Mouse (Mus musculus) C2C12 (cell line): ENCODE measurements around the gene Dnajc6. TPM values are rescaled to one million over a fixed set of nuclear protein-coding genes. Genes with fewer than 3 reads are reported as not detected.

ENCODE experiments used
- H3K27me3 ChIP-seq: one replicate; pipeline ENCODE4 v1.6.1; 2011; ENCODE audit not compliant: control insufficient read depth, insufficient read depth, insufficient read length
- H3K36me3 ChIP-seq: one replicate; pipeline ENCODE4 v1.6.1; 2011; ENCODE audit not compliant: control insufficient read depth, insufficient read depth
- H3K4me3 ChIP-seq: one replicate; pipeline ENCODE4 v1.5.1; 2011; ENCODE audit warnings: mild to moderate bottlenecking, control low read depth; ENCODE audit not compliant: poor library complexity, insufficient read depth, severe bottlenecking
- H3K79me2 ChIP-seq: one replicate; pipeline ENCODE4 v1.6.1; 2011; ENCODE audit not compliant: control insufficient read depth, insufficient read depth
- H3K79me3 ChIP-seq: one replicate; pipeline ENCODE4 v1.6.1; 2011; ENCODE audit warnings: low read depth, control low read depth
- H3ac ChIP-seq: one replicate; pipeline ENCODE3; 2011; ENCODE audit warnings: low read depth; ENCODE audit not compliant: control insufficient read depth, insufficient read length
- CEBPB ChIP-seq: IDR thresholded peaks from one replicate; pipeline ENCODE4 v1.6.1; 2011; ENCODE audit warnings: low read depth, mild to moderate bottlenecking, control low read depth, moderate library complexity
- CTCF ChIP-seq: IDR thresholded peaks from one replicate; pipeline ENCODE4 v1.5.1; 2011; ENCODE audit not compliant: control insufficient read depth, insufficient read depth, insufficient read length
- FOSL1 ChIP-seq: IDR thresholded peaks from one replicate; pipeline ENCODE4 v1.8.0; 2011; ENCODE audit warnings: mild to moderate bottlenecking, low read length; ENCODE audit not compliant: poor library complexity, insufficient read depth, severe bottlenecking
- MAX ChIP-seq: IDR thresholded peaks from one replicate; pipeline ENCODE4 v1.6.1; 2011; ENCODE audit warnings: mild to moderate bottlenecking, control low read depth
- MYOD1 ChIP-seq: IDR thresholded peaks from one replicate; pipeline ENCODE4 v1.6.1; 2011; ENCODE audit warnings: low read depth; ENCODE audit not compliant: control insufficient read depth, insufficient read length
- MYOG ChIP-seq: IDR thresholded peaks from one replicate; pipeline ENCODE4 v1.6.1; 2011; ENCODE audit not compliant: control insufficient read depth, insufficient read length; ENCODE audit errors: extremely low read depth
- USF1 ChIP-seq: IDR thresholded peaks from one replicate; pipeline ENCODE4 v1.6.1; 2011; ENCODE audit warnings: low read depth, mild to moderate bottlenecking, control low read depth, moderate library complexity
- polyA plus RNA-seq: library from polyadenylated mRNA; unstranded; fragments of >200 nt; fragmentation: generic; extraction: Trizol; gene quantifications from one replicate; pipeline ENCODE4 v1.2.1, GENCODE M21; 2012; ENCODE audit warnings: missing spikeins

The Dnajc6 gene
- polyA plus RNA-seq, 1 experiment: not detected

- Histone ChIP-seq H3K4me3 (no peak overlapping the region), H3K79me2 (no peaks in the 10 kb centered on the region), H3ac (no peak overlapping the region), H3K27me3 (no peaks in the 10 kb centered on the region), H3K79me3 (no peaks in the 10 kb centered on the region), H3K36me3 (no peaks in the 10 kb centered on the region)
- no peak for TF ChIP-seq USF1
- no peak for TF ChIP-seq MYOG
- no peak for TF ChIP-seq CTCF
- no peak for TF ChIP-seq MYOD1
- TF ChIP-seq MAX: no peak
- TF ChIP-seq FOSL1: no peak
- TF ChIP-seq CEBPB: no peak
These were observed 82.3 kb downstream of the Dnajc6 start for GRCm38 (mm10) chr4:101578720-101579119.

GRCm38 (mm10) chr4:101579517-101579916, 83.1 kb downstream of the Dnajc6 start:
- H3K27me3 ChIP-seq: no peaks in the 10 kb centered on the region
- H3K79me3 ChIP-seq: no peaks in the 10 kb centered on the region
- no peaks in the 10 kb centered on the region for H3K79me2 ChIP-seq
- no peaks in the 10 kb centered on the region for H3K36me3 ChIP-seq
- H3ac ChIP-seq: no peak overlapping the region
- TF ChIP-seq CEBPB (no peak), USF1 (no peak), MAX (no peak), CTCF (no peak), MYOD1 (no peak), MYOG (no peak), FOSL1 (no peak)
- H3K4me3 ChIP-seq: no peak overlapping the region

- no peaks in the 10 kb centered on the region for H3K79me3 ChIP-seq
- TF ChIP-seq CTCF: no peak
- no peak for TF ChIP-seq CEBPB
- no peak for TF ChIP-seq MAX
- no peak for TF ChIP-seq MYOD1
- no peak for TF ChIP-seq USF1
- TF ChIP-seq MYOG: no peak
- no peak for TF ChIP-seq FOSL1
- H3K36me3 ChIP-seq: no peaks in the 10 kb centered on the region
- no peak overlapping the region for H3K4me3 ChIP-seq
- no peaks in the 10 kb centered on the region for H3K79me2 ChIP-seq
- H3K27me3 ChIP-seq: no peaks in the 10 kb centered on the region
- H3ac ChIP-seq: no peak overlapping the region
These were observed 84.7 kb downstream of the Dnajc6 start for GRCm38 (mm10) chr4:101581156-101581555.

- no peak overlapping the region for H3K4me3 ChIP-seq
- H3ac ChIP-seq: no peak overlapping the region
- H3K27me3 ChIP-seq: no peaks in the 10 kb centered on the region
- H3K36me3 ChIP-seq: no peaks in the 10 kb centered on the region
- no peak for TF ChIP-seq CTCF
- no peaks in the 10 kb centered on the region for H3K79me2 ChIP-seq
- no peaks in the 10 kb centered on the region for H3K79me3 ChIP-seq
These were observed 86.4 kb downstream of the Dnajc6 start for GRCm38 (mm10) chr4:101582882-101583281.

GRCm38 (mm10) chr4:101584524-101585454, 88.3 kb downstream of the Dnajc6 start:
- H3K27me3 ChIP-seq: no peaks in the 10 kb centered on the region
- no peaks in the 10 kb centered on the region for H3K79me2 ChIP-seq
- no peak overlapping the region for H3ac ChIP-seq
- no peaks in the 10 kb centered on the region for H3K79me3 ChIP-seq
- H3K4me3 ChIP-seq: no peak overlapping the region
- no peaks in the 10 kb centered on the region for H3K36me3 ChIP-seq
- TF ChIP-seq CEBPB: no peak
- no peak for TF ChIP-seq MAX
- no peak for TF ChIP-seq MYOD1
- TF ChIP-seq MYOG: no peak
- no peak for TF ChIP-seq CTCF
- no peak for TF ChIP-seq USF1
- no peak for TF ChIP-seq FOSL1

- no peak for TF ChIP-seq CEBPB
- no peak for TF ChIP-seq MYOG
- TF ChIP-seq MAX: no peak
- TF ChIP-seq FOSL1: no peak
- Histone ChIP-seq H3K79me2 (no peaks in the 10 kb centered on the region), H3ac (no peak overlapping the region), H3K79me3 (no peaks in the 10 kb centered on the region), H3K4me3 (no peak overlapping the region), H3K27me3 (no peaks in the 10 kb centered on the region), H3K36me3 (no peaks in the 10 kb centered on the region)
These were observed 89.2 kb downstream of the Dnajc6 start for GRCm38 (mm10) chr4:101585455-101586184.
